Mouse (Mus musculus) neutrophil, adult 5-6 weeks (primary cell): ENCODE results near the gene Plcd3. TPM values are rescaled to one million over a fixed set of nuclear protein-coding genes. Genes with fewer than 3 reads are reported as not detected.

ENCODE experiments used
- ATAC-seq: fragments of 151-379, 151-347 bp; 2 replicates; pipeline ENCODE4 v1.8.0; 2017; ENCODE audit warnings: mild to moderate bottlenecking, moderate TSS enrichment; ENCODE audit not compliant: insufficient number of reproducible peaks, poor library complexity, low FRiP score, severe bottlenecking; ENCODE audit errors: extremely low read depth
- total RNA-seq: library from RNA; stranded (forward); fragments of 200-1000 nt; gene quantifications from 2 replicates; pipeline ENCODE4 v1.2.3, GENCODE M21; 2017

The Plcd3 gene
- total RNA-seq, 1 experiment from 2014 or later = 0.12 TPM

DNA sequence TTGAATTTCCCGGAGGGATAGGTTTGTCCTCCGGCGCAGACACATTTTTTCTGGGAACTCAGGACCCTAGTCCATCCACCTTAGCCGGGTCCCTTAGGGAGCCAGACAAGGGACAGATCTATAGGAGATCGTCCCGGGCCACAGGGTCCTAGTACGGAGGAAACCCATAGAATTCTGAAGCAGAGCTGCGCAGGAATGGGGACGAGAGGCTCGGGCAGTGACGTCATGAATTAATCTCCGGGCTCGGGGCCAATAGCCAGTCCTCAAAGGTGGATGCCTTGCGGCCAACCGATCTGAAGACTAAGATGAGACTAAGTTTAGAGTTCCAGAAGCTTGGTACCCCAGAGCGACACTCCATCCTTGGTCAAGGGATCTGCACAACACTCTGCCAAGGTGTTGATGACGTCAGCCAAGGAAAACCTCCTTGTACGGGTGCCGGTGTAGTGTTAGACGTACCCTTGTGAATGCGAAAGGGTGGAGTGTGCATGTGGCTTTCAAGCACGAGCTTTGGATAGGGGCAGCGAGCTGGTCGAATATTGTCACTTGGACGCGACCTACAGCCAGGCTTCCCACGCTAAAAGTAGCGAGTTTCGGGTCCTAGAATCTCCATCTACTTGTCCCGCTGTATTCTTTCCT lies 526 bp upstream of the Plcd3 start:
- no peak for ATAC-seq

DNA sequence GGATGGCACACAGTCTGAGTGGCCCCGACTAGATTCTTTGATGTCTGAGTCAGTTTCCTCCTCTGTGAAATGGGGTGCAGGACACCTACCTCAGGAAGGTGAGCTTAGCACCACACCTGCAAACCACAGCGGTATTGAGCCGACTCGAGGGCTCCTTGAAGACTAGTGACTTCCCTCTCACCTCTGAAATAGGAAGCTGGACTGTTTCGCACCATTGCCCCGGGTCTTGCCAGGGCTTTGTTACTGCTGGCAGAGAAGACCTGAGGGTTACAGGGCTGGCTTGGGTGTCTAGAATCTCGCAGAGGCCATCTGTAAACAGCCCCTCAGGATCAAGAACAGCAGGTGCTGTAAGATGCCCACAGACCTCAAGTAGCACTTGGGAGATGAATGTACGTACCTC lies 1.1 kb downstream of the Plcd3 start:
- no peak for ATAC-seq

DNA sequence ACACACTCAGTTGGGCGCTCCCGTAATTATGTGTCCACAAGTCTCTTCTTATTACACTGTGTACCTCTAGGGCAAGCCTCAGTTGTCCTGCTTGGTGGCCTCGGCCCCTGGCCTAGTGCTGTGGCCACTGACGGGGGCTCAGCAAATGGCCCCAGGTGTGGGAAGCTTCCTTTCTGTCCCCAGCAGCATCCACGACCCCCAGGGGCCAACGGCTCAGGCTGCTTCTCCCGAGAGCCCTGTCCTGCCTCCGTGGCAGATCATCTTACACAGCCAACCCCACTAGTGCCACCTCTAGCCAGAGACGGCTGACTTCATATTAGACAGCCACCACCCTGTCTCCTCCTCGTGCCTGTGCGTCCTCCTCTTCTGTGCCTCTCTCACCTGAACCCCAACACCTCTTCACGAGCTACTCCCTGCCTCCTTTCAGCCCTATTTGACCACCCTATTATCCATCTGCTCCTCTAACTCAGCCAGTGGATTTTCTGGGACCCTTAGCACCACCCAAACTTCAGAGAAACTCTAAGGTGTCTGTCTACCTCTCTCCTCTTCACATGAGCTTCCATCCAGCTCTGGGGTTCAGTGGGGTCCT lies 2.0 kb downstream of the Plcd3 start:
- no peak for ATAC-seq

DNA sequence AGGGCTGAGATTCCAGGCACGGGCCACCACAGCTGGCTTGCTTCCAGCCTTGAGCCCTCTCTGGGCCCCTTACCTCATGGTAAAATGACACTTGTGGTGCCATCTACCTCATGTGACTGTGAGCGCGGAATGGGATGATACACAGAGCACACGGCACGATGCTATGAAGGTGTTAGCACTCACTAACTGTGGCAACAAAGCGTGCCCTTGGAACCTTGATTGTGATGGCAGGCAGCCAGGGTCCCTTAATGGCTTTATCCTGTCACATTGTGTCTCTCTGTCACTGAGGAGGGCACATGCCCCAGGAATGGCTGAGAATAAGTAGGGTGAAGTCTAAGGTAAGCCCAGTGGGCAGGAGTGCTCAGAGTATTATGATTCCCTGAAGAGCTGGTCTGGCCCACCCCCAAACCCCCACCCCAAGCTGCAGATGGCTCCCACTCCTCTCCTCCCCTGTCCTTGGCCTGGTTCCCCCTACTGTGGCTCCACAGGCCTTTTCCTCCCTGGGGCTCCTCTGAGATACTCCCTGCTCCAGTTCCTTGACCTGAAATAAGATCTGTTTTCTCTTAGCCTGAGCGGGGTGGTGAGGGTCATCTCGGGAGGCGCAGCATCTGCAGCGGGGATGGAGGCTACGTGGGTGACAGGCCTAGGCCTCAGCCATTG lies 2.8 kb downstream of the Plcd3 start:
- no peak for ATAC-seq

DNA sequence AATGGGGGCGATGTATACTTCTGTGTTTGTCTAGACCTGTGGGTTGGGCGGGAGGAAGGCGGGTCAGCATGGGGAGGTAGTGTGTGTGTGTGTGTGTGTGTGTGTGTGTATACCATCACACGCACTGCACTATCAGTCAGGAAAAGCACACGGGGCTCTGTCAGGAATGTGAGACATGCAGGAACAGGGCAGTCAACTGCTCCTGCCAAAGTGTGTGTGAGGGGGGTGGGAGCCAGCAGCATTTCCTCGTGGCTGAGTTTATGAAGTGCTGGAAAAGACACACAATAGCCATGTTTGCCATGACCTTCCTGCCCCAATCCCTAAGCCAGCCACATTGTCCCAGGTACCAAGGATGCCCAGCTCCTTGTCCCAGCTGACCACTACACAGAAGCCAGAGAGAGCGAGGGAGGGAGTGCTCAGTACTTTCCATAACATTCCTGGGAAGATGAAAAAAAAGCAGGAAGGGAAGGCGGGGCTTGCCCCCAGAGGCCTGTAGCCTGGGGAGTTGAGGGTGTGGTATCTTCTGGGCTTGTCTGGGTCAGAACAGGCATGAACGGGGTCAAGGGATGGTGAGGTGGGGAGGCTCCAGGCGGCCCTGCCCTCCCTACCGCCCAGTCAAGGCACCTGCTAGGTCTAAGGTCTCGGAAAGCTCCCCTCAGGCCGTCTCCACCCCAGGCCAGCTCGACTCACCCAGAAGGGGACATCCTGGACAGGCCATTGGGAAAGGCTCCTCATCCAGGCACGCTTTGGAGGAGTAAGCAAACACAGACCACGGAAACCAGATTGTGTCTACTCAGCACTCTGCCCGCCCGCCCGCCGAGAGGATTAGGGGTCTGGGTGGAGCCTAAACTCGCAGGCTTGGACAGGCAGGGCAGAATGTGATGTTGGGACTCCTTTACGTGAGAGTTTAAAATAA lies 4.2 kb downstream of the Plcd3 start:
- ATAC-seq = no peak

DNA sequence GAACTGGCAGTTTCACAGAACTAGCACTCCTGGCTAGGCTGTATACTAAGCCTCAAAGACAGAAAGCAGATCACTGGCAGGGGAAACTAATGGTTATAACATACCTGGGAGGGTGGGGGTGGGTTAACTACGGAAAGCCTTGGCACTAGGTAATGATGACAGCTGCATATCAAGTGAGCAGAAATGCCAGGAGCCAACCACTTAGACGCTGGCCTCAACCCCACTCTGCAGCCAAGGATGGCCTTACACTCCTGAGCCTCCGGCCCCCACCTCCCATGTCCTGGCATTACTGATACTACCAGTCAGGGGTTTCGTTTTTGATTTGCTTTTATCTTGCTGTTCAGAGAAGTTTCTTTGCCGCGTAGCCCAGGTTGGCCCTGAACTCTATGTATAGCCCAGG lies 5.7 kb downstream of the Plcd3 start:
- no peak for ATAC-seq

DNA sequence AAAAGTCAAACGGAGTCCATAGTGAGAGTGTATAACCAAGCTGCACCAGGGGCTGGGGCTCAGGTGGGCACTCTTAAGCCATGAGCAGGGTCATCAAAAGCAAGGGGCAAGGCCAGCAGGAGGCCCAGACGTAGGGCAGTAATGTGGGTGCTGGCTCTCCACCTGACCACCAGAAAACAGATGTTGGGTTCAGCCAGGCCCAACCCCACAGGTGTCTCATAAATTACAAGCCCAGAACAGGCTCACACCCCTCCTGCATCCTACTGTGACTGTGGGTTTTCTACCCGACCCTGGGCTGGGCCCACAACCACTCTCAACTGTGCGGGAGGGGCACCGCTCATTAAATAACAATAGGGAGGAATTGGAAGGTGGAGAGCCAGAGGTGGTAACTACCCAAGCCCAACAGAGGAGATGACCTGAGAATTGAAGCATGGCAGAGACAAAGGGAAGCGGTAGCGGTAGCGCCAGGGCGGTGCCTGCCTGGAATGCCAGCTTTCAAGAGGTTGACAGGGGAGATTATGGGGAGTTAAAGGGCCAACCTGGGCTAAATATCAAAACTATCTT lies 6.3 kb downstream of the Plcd3 start:
- no peak for ATAC-seq

DNA sequence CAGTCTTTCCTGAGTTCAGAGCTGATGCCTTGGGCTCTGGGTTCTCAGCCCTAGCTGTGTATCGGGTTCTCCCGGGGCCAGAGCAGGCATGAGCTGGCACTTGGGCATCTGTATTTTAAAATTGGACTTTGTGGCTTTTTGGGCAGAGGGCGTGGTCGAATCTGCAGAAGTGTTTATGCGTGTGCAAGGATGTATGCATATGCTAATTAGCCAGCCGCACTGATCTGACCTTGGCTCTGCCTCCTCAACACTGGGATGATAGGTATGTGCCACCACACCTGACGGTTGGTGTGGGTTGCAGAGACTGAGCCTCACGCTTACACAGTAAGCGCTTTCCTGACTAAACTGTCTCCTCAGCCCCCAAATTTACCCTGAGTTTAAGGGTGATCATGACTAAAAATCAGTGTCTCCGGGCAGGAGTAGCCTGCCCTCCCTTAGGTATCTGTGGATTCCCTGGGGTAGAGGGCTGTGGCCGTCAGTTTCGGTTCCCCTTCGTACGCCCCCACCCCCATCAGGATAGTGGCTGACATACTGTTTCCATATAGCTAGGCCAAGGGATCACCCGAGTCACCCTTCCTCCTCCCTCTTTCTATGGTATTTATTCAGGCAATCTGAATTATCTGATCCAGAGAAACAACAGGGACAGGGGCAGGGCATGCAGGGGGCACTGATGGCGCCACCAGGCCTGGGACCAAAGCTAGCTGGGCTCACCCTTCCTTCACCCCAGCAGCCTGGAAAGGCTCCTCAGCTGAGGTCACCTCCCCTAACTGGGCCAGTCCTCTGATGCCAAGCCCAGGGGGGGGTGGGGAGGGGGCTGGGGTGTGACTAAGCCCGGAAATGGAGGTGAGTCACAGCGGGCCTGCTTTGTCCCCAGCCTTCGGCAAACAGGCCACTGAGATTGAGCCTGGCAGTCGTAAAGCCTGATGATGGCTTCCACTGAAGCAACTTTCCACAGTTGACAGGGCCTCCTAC lies 7.3 kb downstream of the Plcd3 start:
- peak; percentile 64 for ATAC-seq

DNA sequence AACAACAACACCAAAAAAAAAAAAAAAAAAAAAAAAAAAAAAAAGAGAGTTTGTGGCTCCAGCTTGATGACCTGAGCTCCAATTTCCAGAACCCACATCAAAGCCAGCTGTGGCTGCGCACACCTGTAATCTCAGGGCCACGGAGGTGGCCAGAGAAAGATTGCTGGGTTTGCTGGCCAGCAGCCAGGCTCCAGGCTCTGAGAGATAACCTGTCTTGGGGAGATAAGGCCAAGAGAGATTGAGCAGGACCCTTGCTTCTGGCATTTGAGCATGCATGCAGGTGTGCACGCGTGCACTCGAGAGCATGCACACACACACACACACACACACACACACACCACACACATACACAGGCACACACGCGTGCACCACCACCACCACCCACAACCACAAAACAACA lies 8.2 kb downstream of the Plcd3 start:
- no peak for ATAC-seq

DNA sequence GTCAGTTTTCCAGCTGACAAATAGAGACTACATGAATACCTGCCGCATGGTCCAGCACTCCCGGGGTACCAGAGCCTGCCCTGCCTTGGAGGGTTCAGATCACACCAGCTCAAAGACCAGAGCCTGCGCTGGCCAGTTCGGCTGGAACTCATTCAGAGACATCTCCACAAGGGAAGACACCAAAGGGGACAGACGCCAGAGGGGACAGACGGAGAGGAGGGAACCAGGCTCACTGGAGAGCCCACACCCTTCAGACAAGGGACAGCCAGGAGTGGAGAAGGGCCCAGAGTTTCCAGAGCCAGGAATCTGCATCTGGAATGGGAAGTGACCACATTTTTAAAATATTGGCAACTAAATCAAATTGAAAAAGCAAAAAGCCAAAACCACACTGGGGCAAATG lies 19.8 kb downstream of the Plcd3 start:
- ATAC-seq = no peak

DNA sequence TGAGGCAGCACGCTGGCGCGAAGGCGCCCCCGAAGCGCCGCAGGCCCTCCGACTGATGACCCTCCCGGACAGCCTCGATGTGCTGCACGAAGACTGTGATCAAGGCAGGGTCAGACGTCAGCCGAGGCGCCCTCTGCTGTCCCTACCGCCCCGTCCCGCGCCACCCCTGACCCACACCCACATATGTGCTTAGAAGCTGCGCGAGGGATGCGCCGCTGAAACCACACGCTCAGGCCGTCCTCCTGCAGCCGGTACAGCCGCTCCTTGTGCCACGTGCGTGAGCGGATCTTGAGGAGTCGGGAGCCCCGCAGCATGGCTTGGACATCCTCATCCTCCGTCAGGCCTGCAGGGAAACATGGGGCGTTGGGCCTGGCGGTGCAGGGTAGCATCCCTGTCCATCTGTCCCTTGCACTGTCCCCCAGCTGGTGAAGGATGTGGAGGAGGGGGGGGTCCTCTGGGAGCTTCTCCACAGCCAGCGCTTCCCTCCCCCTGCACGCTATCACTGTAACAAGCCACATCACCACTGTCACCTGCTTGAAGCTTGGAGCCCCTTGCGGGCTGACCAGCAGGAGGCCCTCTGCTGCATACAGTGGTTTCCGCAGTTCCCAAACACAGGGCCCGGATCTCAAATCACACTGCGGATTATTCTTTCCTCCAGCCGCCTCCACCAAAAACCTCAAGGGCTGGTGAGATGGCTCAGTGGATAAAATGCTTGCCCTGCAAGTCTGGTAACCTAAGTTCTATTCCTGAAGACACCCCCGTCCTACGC lies 21.0 kb downstream of the Plcd3 start:
- no peak; the same call in 1 of the 2 replicates for ATAC-seq

DNA sequence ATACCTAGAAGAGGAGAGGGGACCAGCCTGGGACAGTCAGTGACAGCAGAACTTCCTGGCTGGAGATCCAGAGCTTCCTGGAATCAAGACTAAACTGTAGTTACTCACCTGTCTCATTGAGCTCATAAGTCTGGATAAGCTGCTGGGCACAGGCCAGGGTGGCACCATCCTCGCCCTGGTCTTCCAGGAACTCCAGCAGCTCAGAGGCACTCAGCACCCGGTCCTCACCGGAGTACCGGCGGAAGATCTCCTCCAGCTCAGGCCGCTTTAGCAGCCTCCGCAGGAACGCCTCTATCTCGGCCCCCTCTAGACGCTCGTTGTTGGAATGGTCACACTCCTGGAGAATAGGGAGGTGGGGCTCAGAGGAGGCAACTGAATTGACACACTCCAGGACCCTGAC lies 23.3 kb downstream of the Plcd3 start:
- no peak for ATAC-seq

DNA sequence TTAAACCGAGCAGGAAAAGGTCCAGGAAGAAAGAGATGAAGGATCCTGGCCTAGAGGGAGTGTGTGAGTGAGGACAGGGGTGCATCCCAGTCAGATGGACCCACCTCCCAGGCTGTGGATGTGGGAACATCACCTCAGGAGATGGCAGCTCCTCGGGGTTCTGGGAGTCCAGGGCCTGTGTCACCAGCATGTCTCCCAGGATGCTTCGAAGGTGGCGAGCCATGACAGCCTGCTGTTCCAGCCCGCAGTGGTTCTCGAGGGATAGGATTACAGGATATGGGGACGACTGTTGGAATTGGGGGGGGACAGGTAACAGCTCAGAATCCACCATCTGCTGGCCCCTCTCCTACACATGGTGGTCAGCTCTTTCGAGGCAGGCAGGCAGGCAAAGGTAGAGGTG lies 24.9 kb downstream of the Plcd3 start:
- no peak for ATAC-seq

DNA sequence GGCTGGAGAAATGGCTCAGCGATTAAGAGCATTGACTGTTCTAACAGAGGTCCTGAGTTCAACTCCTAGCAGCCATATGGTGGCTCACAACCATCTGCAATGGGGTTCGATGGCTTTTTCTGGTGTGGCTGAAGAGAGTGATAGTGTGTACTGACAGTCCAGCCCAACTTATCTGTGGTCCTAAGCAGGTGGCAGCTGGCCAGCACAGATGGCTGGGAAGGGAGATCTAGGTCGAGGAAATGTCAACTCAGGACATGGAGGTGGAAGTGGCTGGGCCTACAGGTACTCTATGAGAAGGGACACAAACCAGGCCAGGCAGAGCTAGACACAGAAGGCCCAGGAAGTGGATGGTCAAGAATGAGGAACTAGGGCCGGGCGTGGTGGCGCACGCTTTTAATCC lies 25.4 kb downstream of the Plcd3 start:
- ATAC-seq = no peak

DNA sequence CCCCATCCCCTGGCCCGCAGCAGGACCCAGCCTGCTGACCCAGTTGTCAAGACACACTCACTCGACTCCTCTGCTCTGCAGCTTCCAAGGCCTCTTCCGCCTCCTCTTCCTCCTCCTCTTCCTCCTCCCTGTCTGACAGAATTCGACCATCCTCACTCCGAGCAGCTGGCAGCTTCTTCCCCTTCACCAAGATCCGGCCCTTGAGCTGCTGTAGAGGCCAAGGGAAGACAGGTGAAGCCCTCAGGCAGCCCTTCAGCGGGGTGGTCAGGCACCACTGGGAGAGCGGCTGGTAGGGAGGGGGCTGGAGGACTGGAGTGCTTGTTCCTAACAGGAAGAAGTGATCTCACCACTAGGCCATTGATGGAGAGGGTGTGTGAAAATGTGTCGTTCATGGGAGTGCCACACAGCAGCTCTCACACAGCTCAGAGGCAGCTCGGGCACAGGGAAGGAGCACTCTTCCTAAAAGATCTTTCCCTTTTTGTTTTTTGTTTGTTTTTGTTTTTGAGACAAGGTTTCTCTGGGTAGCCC lies 26.6 kb downstream of the Plcd3 start:
- ATAC-seq = no peak

DNA sequence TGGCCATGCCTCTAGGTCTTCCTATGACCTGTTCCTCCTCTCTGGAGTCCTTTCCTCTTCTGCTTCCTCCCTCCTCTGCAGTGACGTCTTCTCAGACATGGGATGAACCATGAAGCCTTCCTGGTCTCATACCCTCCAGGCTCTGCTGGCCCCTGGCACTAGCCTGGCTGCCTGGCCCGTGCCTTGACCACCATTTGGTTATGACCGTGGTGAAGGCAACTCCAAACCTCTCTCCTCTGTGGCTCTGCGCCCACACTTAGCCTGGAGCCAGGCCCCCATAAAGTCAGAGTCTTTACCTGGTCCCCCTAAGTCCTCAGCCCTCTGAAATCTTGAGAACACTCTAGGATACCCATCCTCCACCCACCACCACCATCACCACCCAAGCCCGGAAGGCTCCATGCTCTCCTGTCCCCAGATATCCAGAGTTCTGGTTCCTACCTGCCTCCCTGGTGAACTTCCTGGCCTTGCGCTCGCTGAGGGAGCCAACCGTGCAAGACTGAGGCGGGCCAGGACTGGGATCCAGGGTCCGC lies 27.3 kb downstream of the Plcd3 start:
- ATAC-seq = no peak

DNA sequence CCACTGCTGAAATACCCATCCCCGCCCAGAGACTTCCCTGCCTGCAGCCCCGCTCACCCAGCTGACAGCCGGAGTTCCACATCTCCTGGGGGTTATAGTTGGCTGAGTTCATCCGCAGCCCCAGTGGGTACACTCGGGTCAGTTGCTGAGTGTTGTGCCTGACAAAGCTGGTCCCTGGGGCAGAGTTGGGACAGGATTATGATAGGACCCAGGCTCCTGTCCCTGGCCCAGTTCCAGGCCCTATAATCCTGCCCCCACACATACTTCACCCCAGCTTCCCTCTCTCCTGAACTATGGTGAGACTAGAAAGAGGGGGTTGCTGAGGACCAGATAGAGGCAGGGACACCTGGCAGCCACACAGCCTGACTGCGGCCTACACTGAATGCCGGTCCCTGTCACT lies 27.8 kb downstream of the Plcd3 start:
- no peak for ATAC-seq
